Mouse (Mus musculus) MEL (cell line): ENCODE measurements around the gene Sos1. TPM values are rescaled to one million over a fixed set of nuclear protein-coding genes. Genes with fewer than 3 reads are reported as not detected.
"Not testable (repeated sequence)": the region's sequence is repeated elsewhere in the genome, so short reads cannot be mapped to it uniquely, and the experiment has no call there.

ENCODE experiments used
- DNase-seq: peaks from one replicate; pipeline ENCODE4 v3.0.0; 2011; ENCODE audit warnings: low read depth, low spot score
- H3K27ac ChIP-seq: 2 replicates; pipeline ENCODE4 v1.5.1; 2012; ENCODE audit warnings: low read depth, mild to moderate bottlenecking, control low read depth, low read length, moderate library complexity; ENCODE audit not compliant: control insufficient read depth
- H3K27me3 ChIP-seq, 2 experiments: fragments of 150-350 bp in 1 of 2; sonication (generic) in 1 of 2; 2 replicates each; pipeline ENCODE4 v1.6.1; 2012; ENCODE audit warnings: low read length in 2 of 2, mild to moderate bottlenecking in 2 of 2, improper control_type of control experiment in 1 of 2, moderate library complexity in 1 of 2; ENCODE audit not compliant: insufficient read depth in 2 of 2, control insufficient read depth in 1 of 2
- H3K36me3 ChIP-seq, 2 experiments: 2 replicates each; pipeline ENCODE4 v1.6.1; 2012 to 2014; ENCODE audit warnings: low read length in 2 of 2, improper control_type of control experiment in 1 of 2, inconsistent platforms in 1 of 2, mild to moderate bottlenecking in 1 of 2; ENCODE audit not compliant: insufficient read depth in 2 of 2, control insufficient read depth in 1 of 2
- H3K4me1 ChIP-seq, 2 experiments: fragments of 150-350 bp in 1 of 2; sonication (generic) in 1 of 2; 2 replicates each; pipeline ENCODE4 v1.6.1; 2012; ENCODE audit warnings: low read length in 2 of 2, improper control_type of control experiment in 1 of 2, mild to moderate bottlenecking in 1 of 2; ENCODE audit not compliant: insufficient read depth in 2 of 2, control insufficient read depth in 1 of 2
- H3K4me3 ChIP-seq, 2 experiments: fragments of 150-350 bp in 1 of 2; sonication (generic) in 1 of 2; 2 replicates each; pipeline ENCODE4 v1.5.1; 2012; ENCODE audit warnings: low read depth in 2 of 2, low read length in 2 of 2, mild to moderate bottlenecking in 2 of 2, moderate library complexity in 2 of 2, control low read depth in 1 of 2, improper control_type of control experiment in 1 of 2; ENCODE audit not compliant: control insufficient read depth in 1 of 2, insufficient read depth in 1 of 2
- H3K79me2 ChIP-seq: 2 replicates; pipeline ENCODE4 v1.6.1; 2012; ENCODE audit warnings: mild to moderate bottlenecking, low read length, moderate library complexity; ENCODE audit not compliant: control insufficient read depth, poor library complexity, insufficient read depth
- H3K9ac ChIP-seq: 2 replicates; pipeline ENCODE4 v1.6.1; 2012; ENCODE audit warnings: low read depth, mild to moderate bottlenecking, control low read depth, low read length, moderate library complexity; ENCODE audit not compliant: control insufficient read depth, poor library complexity, severe bottlenecking
- H3K9me3 ChIP-seq: fragments of 150-350 bp; sonication (generic); replicated peaks from 2 replicates; pipeline ENCODE4 v1.6.1; 2012; ENCODE audit warnings: mild to moderate bottlenecking, low read length, improper control_type of control experiment, moderate library complexity; ENCODE audit not compliant: insufficient read depth
- CTCF ChIP-seq, 3 experiments: IDR thresholded peaks in 2 of 3; conservative IDR thresholded peaks in 1 of 3; 2 replicates each; pipeline ENCODE4 v1.5.1; 2011 to 2012; ENCODE audit warnings: low read length in 3 of 3, low read depth in 2 of 3, mild to moderate bottlenecking in 2 of 3, improper control_type of control experiment in 1 of 3, inconsistent platforms in 1 of 3, mixed read lengths in 1 of 3, moderate library complexity in 1 of 3; ENCODE audit not compliant: control insufficient read depth in 1 of 3, insufficient read depth in 1 of 3, poor library complexity in 1 of 3, severe bottlenecking in 1 of 3
- GATA1 ChIP-seq: IDR thresholded peaks from 2 replicates; pipeline ENCODE4 v1.6.1; 2011; ENCODE audit warnings: low read depth, low read length, improper control_type of control experiment
- HCFC1 ChIP-seq: IDR thresholded peaks from 2 replicates; pipeline ENCODE4 v1.6.1; 2012; ENCODE audit warnings: low read depth, mild to moderate bottlenecking, inconsistent platforms, low read length, improper control_type of control experiment, moderate library complexity
- JUND ChIP-seq: IDR thresholded peaks from 2 replicates; pipeline ENCODE4 v1.6.1; 2011; ENCODE audit warnings: low read depth, mild to moderate bottlenecking, improper control_type of control experiment, low read length
- MAX ChIP-seq: IDR thresholded peaks from 2 replicates; pipeline ENCODE4 v1.6.1; 2011; ENCODE audit warnings: low read length, improper control_type of control experiment
- MAZ ChIP-seq: IDR thresholded peaks from 2 replicates; pipeline ENCODE4 v1.6.1; 2012; ENCODE audit warnings: low read depth, mild to moderate bottlenecking, inconsistent platforms, low read length, improper control_type of control experiment
- MXI1 ChIP-seq: IDR thresholded peaks from 2 replicates; pipeline ENCODE4 v1.6.1; 2011; ENCODE audit warnings: mild to moderate bottlenecking, low read depth, low read length, improper control_type of control experiment
- MYB ChIP-seq: IDR thresholded peaks from 2 replicates; pipeline ENCODE4 v1.6.1; 2011; ENCODE audit warnings: mild to moderate bottlenecking, low read depth, low read length, improper control_type of control experiment
- MYC ChIP-seq: IDR thresholded peaks from 2 replicates; pipeline ENCODE4 v1.6.1; 2011; ENCODE audit warnings: low read depth, mild to moderate bottlenecking, low read length, improper control_type of control experiment, moderate library complexity
- NRF1 ChIP-seq: IDR thresholded peaks from 2 replicates; pipeline ENCODE4 v1.6.1; 2014; ENCODE audit warnings: low read depth, mild to moderate bottlenecking, inconsistent platforms, low read length, improper control_type of control experiment, moderate library complexity; ENCODE audit not compliant: poor library complexity, insufficient read depth, severe bottlenecking
- POLR2A ChIP-seq, 2 experiments: IDR thresholded peaks; 2 replicates each; pipeline ENCODE4 v1.6.1; 2011 to 2012; ENCODE audit warnings: low read length in 2 of 2, mild to moderate bottlenecking in 2 of 2, control low read depth in 1 of 2, improper control_type of control experiment in 1 of 2, low read depth in 1 of 2, moderate library complexity in 1 of 2; ENCODE audit not compliant: control insufficient read depth in 1 of 2, insufficient read depth in 1 of 2, poor library complexity in 1 of 2
- POLR2AphosphoS2 ChIP-seq: IDR thresholded peaks from 2 replicates; pipeline ENCODE4 v1.6.1; 2011; ENCODE audit warnings: low read length, improper control_type of control experiment
- POLR2AphosphoS5 ChIP-seq: IDR thresholded peaks from 2 replicates; pipeline ENCODE4 v1.6.1; 2012; ENCODE audit warnings: low read depth, borderline replicate concordance, mild to moderate bottlenecking, inconsistent platforms, low read length, moderate library complexity, mixed read lengths
- RAD21 ChIP-seq: IDR thresholded peaks from 2 replicates; pipeline ENCODE4 v1.6.1; 2011; ENCODE audit warnings: mild to moderate bottlenecking, low read depth, low read length, improper control_type of control experiment
- RCOR1 ChIP-seq: IDR thresholded peaks from 2 replicates; pipeline ENCODE4 v1.6.1; 2012; ENCODE audit warnings: low read depth, mild to moderate bottlenecking, inconsistent platforms, low read length, improper control_type of control experiment
- SIN3A ChIP-seq: IDR thresholded peaks from 2 replicates; pipeline ENCODE4 v1.6.1; 2012; ENCODE audit warnings: low read length, improper control_type of control experiment, inconsistent platforms
- SMC3 ChIP-seq: IDR thresholded peaks from 2 replicates; pipeline ENCODE4 v1.6.1; 2011; ENCODE audit warnings: low read depth, low read length, improper control_type of control experiment
- TCF12 ChIP-seq: IDR thresholded peaks from 2 replicates; pipeline ENCODE4 v1.6.1; 2014; ENCODE audit warnings: low read depth, mild to moderate bottlenecking, inconsistent platforms, low read length, improper control_type of control experiment, moderate library complexity
- USF1 ChIP-seq: IDR thresholded peaks from 2 replicates; pipeline ENCODE4 v1.6.1; 2014; ENCODE audit warnings: low read depth, mild to moderate bottlenecking, inconsistent platforms, low read length, improper control_type of control experiment, moderate library complexity
- USF2 ChIP-seq, 2 experiments: IDR thresholded peaks; 2 replicates each; pipeline ENCODE4 v1.6.1; 2011 to 2012; ENCODE audit warnings: improper control_type of control experiment in 2 of 2, low read length in 2 of 2, borderline replicate concordance in 1 of 2, inconsistent platforms in 1 of 2, low read depth in 1 of 2, mild to moderate bottlenecking in 1 of 2; ENCODE audit not compliant: insufficient read depth in 1 of 2
- ZC3H11A ChIP-seq: IDR thresholded peaks from 2 replicates; pipeline ENCODE4 v1.6.1; 2012; ENCODE audit warnings: low read depth, mild to moderate bottlenecking, inconsistent platforms, low read length, improper control_type of control experiment
- ZKSCAN1 ChIP-seq: IDR thresholded peaks from 2 replicates; pipeline ENCODE4 v1.6.1; 2012; ENCODE audit warnings: low read depth, mild to moderate bottlenecking, inconsistent platforms, low read length, improper control_type of control experiment, moderate library complexity
- ZMIZ1 ChIP-seq: IDR thresholded peaks from 2 replicates; pipeline ENCODE4 v1.6.1; 2012; ENCODE audit warnings: low read depth, mild to moderate bottlenecking, inconsistent platforms, low read length, improper control_type of control experiment, moderate library complexity
- ZNF384 ChIP-seq: IDR thresholded peaks from 2 replicates; pipeline ENCODE4 v1.6.1; 2012; ENCODE audit warnings: low read depth, mild to moderate bottlenecking, inconsistent platforms, low read length, improper control_type of control experiment
- polyA plus RNA-seq, 2 experiments: library from polyadenylated mRNA; stranded (reverse) in 1 of 2; unstranded in 1 of 2; fragments of >175 nt in 1 of 2; fragments of >200 nt in 1 of 2; gene quantifications; 2 replicates each; pipeline versions ENCODE4 v1.2.1 to v1.2.4; 2012; ENCODE audit warnings: low replicate concordance in 2 of 2, low read depth in 1 of 2; ENCODE audit not compliant: insufficient read length in 2 of 2, insufficient read depth in 1 of 2, missing spikeins in 1 of 2
- total RNA-seq: library from RNA; depleted of rRNA; stranded (reverse); fragments of 300-350 nt; gene quantifications from 2 replicates; pipeline ENCODE4 v1.2.3, GENCODE M21; 2012

Sos1 gene
- total and polyA plus RNA-seq, 3 experiments: 4.6 to 20.3 (median 12.1) TPM

GRCm38 (mm10) chr17:80468417-80468894, 11.8 kb downstream of the Sos1 start:
- TF ChIP-seq MXI1 (peak; percentile 38; the same call in 1 of the 2 replicates), POLR2A (IDR thresholded peaks at IDR 0.05; ENCODE audit: control insufficient read depth in 1 of 2, insufficient read depth in 1 of 2, low read depth in 1 of 2, low read length in 2 of 2, poor library complexity in 1 of 2) (peak in 1 of 2 experiments; percentile 17; a peak in 1 of 4 replicates), MAX (0 out of 2 replicates have a peak, but pooled peaks have one; percentile 18)
- H3K4me3 ChIP-seq, H3K9ac ChIP-seq, H3K27me3 ChIP-seq, H3K9me3 ChIP-seq, H3K27ac ChIP-seq: not testable (repeated sequence)
- Histone ChIP-seq H3K4me1 (peaks cover 20 to 28% of the 10 kb centered on the region in 2 experiments), H3K79me2 (peaks cover 70% of the 10 kb centered on the region), H3K36me3 (peaks cover 16 to 38% of the 10 kb centered on the region in 2 experiments)
- DNase-seq: peak; percentile 87

DNA sequence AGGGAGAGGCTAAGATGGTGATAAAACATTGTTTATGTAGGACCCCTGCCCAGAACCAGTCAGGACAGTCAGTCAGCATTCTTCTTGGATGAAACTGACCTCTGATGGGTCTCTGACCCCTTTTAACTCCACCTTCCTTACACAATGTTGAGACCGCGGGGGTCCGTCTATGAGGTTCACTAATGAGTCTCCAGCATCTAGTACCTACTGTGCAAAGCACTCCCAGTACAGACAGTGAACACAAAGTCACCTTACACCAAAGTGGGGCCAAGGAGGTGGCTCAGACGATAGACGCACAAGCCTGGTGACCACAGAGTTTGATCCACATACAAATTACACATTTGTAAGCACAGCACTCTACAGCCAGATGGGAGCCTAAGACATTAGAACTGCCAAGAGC, 20.0 kb downstream of the Sos1 start:
- Histone ChIP-seq H3K9ac (no peak overlapping the region), H3K4me3 (no peak overlapping the region), H3K4me1 (no peaks in the 10 kb centered on the region), H3K9me3 (no peaks in the 10 kb centered on the region), H3K79me2 (peaks cover 41% of the 10 kb centered on the region), H3K27me3 (no peaks in the 10 kb centered on the region), H3K27ac (no peak overlapping the region), H3K36me3 (peaks cover 5 to 16% of the 10 kb centered on the region in 2 experiments)
- DNase-seq: no peak
- no peak for TF ChIP-seq POLR2AphosphoS5
- TF ChIP-seq ZC3H11A: no peak
- TF ChIP-seq GATA1: no peak
- TF ChIP-seq USF1: no peak
- TF ChIP-seq JUND: no peak
- no peak for TF ChIP-seq NRF1
- TF ChIP-seq TCF12: no peak
- TF ChIP-seq ZKSCAN1: no peak
- TF ChIP-seq USF2 (IDR thresholded peaks at IDR 0.05; ENCODE audit: borderline replicate concordance in 1 of 2, insufficient read depth in 1 of 2, low read depth in 1 of 2, low read length in 2 of 2): no peak
- TF ChIP-seq HCFC1: no peak
- TF ChIP-seq ZMIZ1: no peak
- TF ChIP-seq RCOR1: no peak

DNA sequence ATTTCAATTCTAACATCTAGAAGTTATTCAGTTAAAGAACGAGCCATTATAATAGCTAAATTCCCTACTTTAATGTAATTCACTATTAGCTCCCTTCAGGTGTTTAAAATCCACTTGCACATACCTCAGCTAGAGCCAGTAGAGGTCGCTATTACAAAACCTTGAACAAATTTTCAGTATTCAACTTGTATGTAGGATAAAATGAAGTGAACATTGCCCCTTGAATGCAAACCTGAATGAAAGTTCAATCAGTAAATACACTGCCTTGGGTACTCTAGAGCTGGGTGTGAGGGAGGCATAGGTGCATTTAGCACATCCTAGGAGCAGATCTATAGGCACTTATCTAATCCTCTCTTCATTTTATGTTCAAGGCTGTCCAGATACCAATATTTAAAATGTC, 24.6 kb downstream of the Sos1 start:
- no peaks in the 10 kb centered on the region for H3K9me3 ChIP-seq
- H3K36me3 ChIP-seq: peaks cover 5 to 30% of the 10 kb centered on the region in 2 experiments; a peak in 3 of 4 replicates
- peaks cover 6% of the 10 kb centered on the region for H3K79me2 ChIP-seq
- no peak overlapping the region for H3K4me3 ChIP-seq
- no peak overlapping the region for H3K9ac ChIP-seq
- no peaks in the 10 kb centered on the region for H3K27me3 ChIP-seq
- H3K4me1 ChIP-seq: no peaks in the 10 kb centered on the region
- DNase-seq: peak; percentile 77
- TF ChIP-seq SMC3 (peak; percentile 87), MAZ (no peak), POLR2AphosphoS2 (no peak), CTCF (IDR thresholded peaks at IDR 0.05 in 2 of 3, conservative IDR thresholded peaks at IDR 0.05 in 1 of 3; ENCODE audit: control insufficient read depth in 1 of 3, insufficient read depth in 1 of 3, low read depth in 2 of 3, low read length in 3 of 3, poor library complexity in 1 of 3, severe bottlenecking in 1 of 3) (peak in 2 of 3 experiments; percentile 74 to 90; a peak in 4 of 6 replicates), ZNF384 (0 out of 2 replicates have a peak, but pooled peaks have one; percentile 31), SIN3A (peak; percentile 37; the same call in 1 of the 2 replicates), MAX (no peak), ZMIZ1 (no peak), MYC (0 out of 2 replicates have a peak, but pooled peaks have one; percentile 15), ZKSCAN1 (no peak), POLR2AphosphoS5 (no peak), RAD21 (peak; percentile 88), MYB (no peak), ZC3H11A (peak; percentile 88)
- H3K27ac ChIP-seq: no peak overlapping the region
